Mouse (Mus musculus) embryonic fibroblast, embryonic 13.5 days (primary cell): ENCODE measurements around the gene Ccdc146. TPM values are rescaled to one million over a fixed set of nuclear protein-coding genes. Genes with fewer than 3 reads are reported as not detected.
A peak's percentile ranks its signal among the peaks of the same experiment; 100 is the strongest.

Source experiments
- H3K27ac ChIP-seq: 2 replicates; pipeline ENCODE4 v1.5.1; 2012; ENCODE audit warnings: low read length, control low read depth, inconsistent platforms; ENCODE audit not compliant: insufficient read depth
- H3K4me1 ChIP-seq: 2 replicates; pipeline ENCODE4 v1.6.1; 2011; ENCODE audit warnings: low read length; ENCODE audit not compliant: control insufficient read depth, insufficient read depth
- H3K4me3 ChIP-seq: 2 replicates; pipeline ENCODE4 v1.5.1; 2011; ENCODE audit warnings: mild to moderate bottlenecking, control low read depth, low read length; ENCODE audit not compliant: insufficient read depth
- CTCF ChIP-seq: IDR thresholded peaks from 2 replicates; pipeline ENCODE4 v1.5.1; 2011; ENCODE audit warnings: mild to moderate bottlenecking, control low read depth, low read length, moderate library complexity, borderline replicate concordance; ENCODE audit not compliant: insufficient read depth
- POLR2A ChIP-seq: IDR thresholded peaks from 2 replicates; pipeline ENCODE4 v1.6.1; 2011; ENCODE audit warnings: low read depth, mild to moderate bottlenecking, control low read depth, low read length, moderate library complexity
- polyA plus RNA-seq: library from polyadenylated mRNA; stranded (reverse); fragments of >200 nt; gene quantifications from 2 replicates; pipeline ENCODE4 v1.2.4, GENCODE M21; 2011; ENCODE audit warnings: low read depth; ENCODE audit not compliant: missing spikeins, insufficient read length

Ccdc146 gene
- polyA plus RNA-seq, 1 experiment: not detected

- Histone ChIP-seq H3K4me1 (no peaks in the 10 kb centered on the region), H3K4me3 (no peak overlapping the region)
- TF ChIP-seq POLR2A: no peak
- no peak for TF ChIP-seq CTCF
Observed at GRCm38 (mm10) chr5:21267090-21267489, 157.4 kb downstream of the Ccdc146 start.

GRCm38 (mm10) chr5:21265049-21265448 is 159.4 kb downstream of the Ccdc146 start:
- Histone ChIP-seq H3K4me3 (no peak overlapping the region), H3K4me1 (peaks cover 5% of the 10 kb centered on the region), H3K27ac (no peak overlapping the region)
- TF ChIP-seq CTCF: peak; percentile 82
- no peak for TF ChIP-seq POLR2A

More at GRCm38 (mm10) chr5:21267090-21267489, 157.4 kb downstream of the Ccdc146 start:
- no peak overlapping the region for H3K27ac ChIP-seq

- peaks cover 5% of the 10 kb centered on the region for H3K4me1 ChIP-seq
- no peak for TF ChIP-seq POLR2A
- H3K27ac ChIP-seq: no peak overlapping the region
- no peak overlapping the region for H3K4me3 ChIP-seq
Observed at GRCm38 (mm10) chr5:21264352-21265021, 160.0 kb downstream of the Ccdc146 start.

GRCm38 (mm10) chr5:21263202-21264055 is 161.0 kb downstream of the Ccdc146 start:
- Histone ChIP-seq H3K27ac (no peak overlapping the region), H3K4me1 (peaks cover 5% of the 10 kb centered on the region), H3K4me3 (no peak overlapping the region)
- TF ChIP-seq POLR2A: no peak
- TF ChIP-seq CTCF: no peak

- H3K27ac ChIP-seq: peak overlapping the region; percentile 10
- H3K4me1 ChIP-seq: peaks cover 5% of the 10 kb centered on the region
- TF ChIP-seq CTCF: no peak
- no peak for TF ChIP-seq POLR2A
Observed at GRCm38 (mm10) chr5:21261202-21261844, 163.2 kb downstream of the Ccdc146 start.

GRCm38 (mm10) chr5:21260746-21261145 is 163.7 kb downstream of the Ccdc146 start:
- no peak overlapping the region for H3K4me3 ChIP-seq
- 0 out of 2 replicates have a peak overlapping the region, but pooled peaks have one; percentile 6 for H3K27ac ChIP-seq
- no peak for TF ChIP-seq CTCF
- no peak for TF ChIP-seq POLR2A
- H3K4me1 ChIP-seq: peaks cover 5% of the 10 kb centered on the region

More at GRCm38 (mm10) chr5:21261202-21261844, 163.2 kb downstream of the Ccdc146 start:
- no peak overlapping the region for H3K4me3 ChIP-seq

- TF ChIP-seq POLR2A (no peak), CTCF (no peak)
Observed at GRCm38 (mm10) chr5:21257806-21258205, 166.7 kb downstream of the Ccdc146 start.

GRCm38 (mm10) chr5:21257126-21257525 is 167.4 kb downstream of the Ccdc146 start:
- TF ChIP-seq POLR2A (no peak), CTCF (no peak)
- H3K4me3 ChIP-seq: no peak overlapping the region
- peaks cover 5% of the 10 kb centered on the region for H3K4me1 ChIP-seq
- no peak overlapping the region for H3K27ac ChIP-seq

More at GRCm38 (mm10) chr5:21257806-21258205, 166.7 kb downstream of the Ccdc146 start:
- Histone ChIP-seq H3K4me3 (no peak overlapping the region), H3K27ac (no peak overlapping the region), H3K4me1 (peaks cover 5% of the 10 kb centered on the region)

- H3K4me1 ChIP-seq: no peaks in the 10 kb centered on the region; the same call in 1 of the 2 replicates
- no peak overlapping the region for H3K4me3 ChIP-seq
- TF ChIP-seq CTCF: no peak
- no peak for TF ChIP-seq POLR2A
- H3K27ac ChIP-seq: no peak overlapping the region
Observed at GRCm38 (mm10) chr5:21255551-21256132, 168.8 kb downstream of the Ccdc146 start.
